Mouse (Mus musculus): ENCODE measurements around the gene Map3k6. TPM values are rescaled to one million over a fixed set of nuclear protein-coding genes. Genes with fewer than 3 reads are reported as not detected.
A peak's percentile ranks its signal among the peaks of the same experiment; 100 is the strongest.

Map3k6 gene
- total RNA-seq, 1 experiment from 2014 or later, result 1.8 TPM

GRCm38 (mm10) chr4:133292901-133293843, 52.6 kb downstream of the Map3k6 start:
- ATAC-seq (replicated peaks in 1 of 2; ENCODE audit: insufficient read depth in 1 of 2, low FRiP score in 2 of 2, low TSS enrichment in 1 of 2, low read depth in 1 of 2, poor library complexity in 2 of 2, severe bottlenecking in 2 of 2), result 0 out of 4 replicates have a peak, but pooled peaks of 1 of the 2 experiments have one; percentile 23

DNA sequence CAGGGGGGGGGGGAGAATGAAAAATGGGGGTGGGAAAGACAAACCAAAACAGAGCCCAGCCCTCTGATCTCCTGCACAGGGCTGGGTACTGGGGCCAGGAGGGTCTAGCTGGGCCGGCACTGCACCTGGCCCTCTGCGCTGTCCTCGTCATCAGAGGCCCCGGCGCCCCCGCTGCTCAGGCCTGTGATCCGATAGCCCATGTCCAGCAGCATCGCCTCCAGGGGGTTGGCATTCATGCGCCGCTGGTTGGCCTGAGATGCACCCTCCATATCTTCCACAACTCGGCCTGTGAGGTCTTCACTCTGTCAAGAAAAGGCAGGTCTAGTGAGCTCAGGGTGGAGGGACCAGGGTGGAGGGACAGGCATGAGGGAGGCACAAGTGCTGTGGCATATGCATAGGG, 53.5 kb downstream of the Map3k6 start:
- ATAC-seq (replicated peaks in 1 of 2; ENCODE audit: insufficient read depth in 1 of 2, low FRiP score in 2 of 2, low TSS enrichment in 1 of 2, low read depth in 1 of 2, poor library complexity in 2 of 2, severe bottlenecking in 2 of 2), result no peak

DNA sequence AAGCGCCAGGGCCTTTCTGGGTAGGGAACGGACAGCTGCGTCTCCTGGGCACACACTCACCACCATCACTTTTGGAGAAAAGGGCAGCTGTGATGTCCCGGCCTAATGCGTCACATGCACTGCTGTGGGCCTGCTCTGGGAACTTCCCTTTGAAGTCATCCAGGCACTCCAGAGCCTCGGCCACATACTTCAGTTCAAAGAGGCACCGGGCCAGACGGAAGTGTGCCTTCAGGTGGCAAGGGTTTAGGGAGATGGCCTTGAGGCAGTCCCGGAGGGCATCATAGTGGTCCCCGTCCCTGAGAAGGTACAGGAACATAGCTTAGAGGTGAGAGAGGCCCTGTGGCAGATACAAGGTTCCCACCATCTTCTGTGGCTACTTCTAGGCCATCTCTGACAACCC, 56.7 kb downstream of the Map3k6 start:
- ATAC-seq (replicated peaks in 1 of 2; ENCODE audit: insufficient read depth in 1 of 2, low FRiP score in 2 of 2, low TSS enrichment in 1 of 2, low read depth in 1 of 2, poor library complexity in 2 of 2, severe bottlenecking in 2 of 2), result no peak; a peak in 1 of 4 replicates

- peak; percentile 80 to 89 for ATAC-seq (replicated peaks in 1 of 2; ENCODE audit: insufficient read depth in 1 of 2, low FRiP score in 2 of 2, low TSS enrichment in 1 of 2, low read depth in 1 of 2, poor library complexity in 2 of 2, severe bottlenecking in 2 of 2)
These were observed 57.2 kb downstream of the Map3k6 start for GRCm38 (mm10) chr4:133297801-133298238.

DNA sequence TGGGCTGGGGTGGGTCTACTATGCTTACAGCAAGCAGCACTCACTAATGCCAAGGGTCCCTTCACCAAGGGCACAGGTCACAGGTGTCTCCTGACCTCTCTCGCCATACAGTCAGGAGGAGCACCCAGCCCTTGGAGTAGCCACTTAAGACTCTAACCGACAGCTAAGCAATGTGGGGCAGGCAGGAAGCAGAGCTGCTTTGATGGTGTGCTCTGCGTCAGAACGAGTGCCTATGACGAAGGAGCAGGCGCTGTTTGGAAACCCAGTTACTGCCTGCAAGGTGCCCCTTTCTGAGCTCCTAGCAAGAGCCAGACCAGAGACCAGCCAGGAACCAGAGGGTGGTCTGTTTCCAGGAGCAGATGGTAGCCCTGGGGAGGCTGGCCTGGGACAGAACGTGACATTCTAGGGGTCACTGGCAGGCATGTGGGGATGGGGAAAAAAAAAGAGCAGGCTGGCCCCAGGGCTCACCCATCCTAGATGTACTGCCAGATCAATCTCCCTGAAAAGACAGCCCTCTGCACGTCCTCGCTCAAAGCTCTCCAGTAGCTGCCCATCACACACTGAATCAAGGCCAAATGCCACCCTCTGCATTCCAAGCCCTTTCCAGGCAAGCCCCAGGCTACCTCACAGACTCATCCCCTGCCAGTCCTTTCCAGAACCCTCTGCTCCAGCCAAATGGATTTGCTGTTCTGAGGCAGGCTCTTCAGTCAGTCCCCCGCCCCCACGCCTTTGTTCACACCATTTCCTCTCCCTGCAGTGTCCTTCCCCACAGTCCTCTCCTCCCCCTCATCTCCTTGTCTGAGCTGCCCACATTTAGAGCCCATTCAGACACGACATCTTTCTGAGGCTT, 58.1 kb downstream of the Map3k6 start:
- no peak for ATAC-seq (replicated peaks in 1 of 2; ENCODE audit: insufficient read depth in 1 of 2, low FRiP score in 2 of 2, low TSS enrichment in 1 of 2, low read depth in 1 of 2, poor library complexity in 2 of 2, severe bottlenecking in 2 of 2)

- no peak for ATAC-seq (replicated peaks in 1 of 2; ENCODE audit: insufficient read depth in 1 of 2, low FRiP score in 2 of 2, low TSS enrichment in 1 of 2, low read depth in 1 of 2, poor library complexity in 2 of 2, severe bottlenecking in 2 of 2)
These were observed 59.1 kb downstream of the Map3k6 start for GRCm38 (mm10) chr4:133299701-133300100.

- no peak for ATAC-seq (replicated peaks in 1 of 2; ENCODE audit: insufficient read depth in 1 of 2, low FRiP score in 2 of 2, low TSS enrichment in 1 of 2, low read depth in 1 of 2, poor library complexity in 2 of 2, severe bottlenecking in 2 of 2)
These were observed 59.8 kb downstream of the Map3k6 start for GRCm38 (mm10) chr4:133300421-133300820.

DNA sequence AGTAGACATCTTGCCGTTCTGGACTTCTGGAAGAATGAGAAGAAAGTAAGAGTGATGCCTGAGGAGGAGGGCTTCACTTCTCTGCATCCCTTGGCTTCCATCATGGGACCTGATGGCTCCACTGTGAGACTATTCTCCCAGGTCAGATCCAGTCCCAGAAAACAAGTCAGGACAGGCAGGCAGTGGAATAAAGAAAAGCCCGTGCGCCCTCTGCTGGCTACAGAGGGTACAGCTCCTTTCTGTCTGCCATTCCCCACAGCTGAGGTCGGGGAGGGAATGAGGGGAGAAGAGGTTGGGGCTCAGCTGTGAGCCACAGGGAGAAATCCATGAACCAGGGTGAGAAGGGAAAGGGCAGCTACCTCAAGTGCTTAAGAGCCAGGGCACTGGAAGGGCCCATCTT, 61.2 kb downstream of the Map3k6 start:
- peak in 1 of 2 experiments; percentile 52; a peak in 1 of 4 replicates for ATAC-seq (replicated peaks in 1 of 2; ENCODE audit: insufficient read depth in 1 of 2, low FRiP score in 2 of 2, low TSS enrichment in 1 of 2, low read depth in 1 of 2, poor library complexity in 2 of 2, severe bottlenecking in 2 of 2)

Other genes starting within 250 kb of the Map3k6 start
- gene Ahdc1, start 229.6 kb upstream of the Map3k6 start, total RNA-seq (2017), result 7.2 and 9.8 TPM in 2 replicates
- 46.9 and 58.8 TPM in 2 replicates for gene Wasf2, start 110.3 kb upstream of the Map3k6 start, total RNA-seq (2017)
- gene Cd164l2, start 28.7 kb upstream of the Map3k6 start, total RNA-seq (2017), result not detected in 2 replicates
- gene Gpr3, start 28.3 kb upstream of the Map3k6 start, total RNA-seq (2017), result 0.25 and 0.50 TPM in 2 replicates
- gene Sytl1, start 22.3 kb downstream of the Map3k6 start, total RNA-seq (2017), result 7.2 and 20.1 TPM in 2 replicates
- 11.6 and 21.5 TPM in 2 replicates for gene Tmem222, start 37.0 kb downstream of the Map3k6 start, total RNA-seq (2017)
- gene Wdtc1, start 112.7 kb downstream of the Map3k6 start, total RNA-seq (2017), result 11.3 and 13.7 TPM in 2 replicates
- gene Slc9a1, start 128.9 kb downstream of the Map3k6 start, total RNA-seq (2017), result 11.0 and 16.9 TPM in 2 replicates
- gene Tent5b, start 239.3 kb downstream of the Map3k6 start, total RNA-seq (2017), result not detected in 2 replicates

Data from hematopoietic stem cell, adult 5-6 weeks (primary cell).